Mouse (Mus musculus) spleen, adult 2 months (tissue): ENCODE measurements around the gene Rccd1.

Experiments used
- CTCF ChIP-seq: fragments of 200-500 bp; IDR thresholded peaks from 2 replicates; pipeline ENCODE4 v1.5.1; 2011; ENCODE audit warnings: mild to moderate bottlenecking, inconsistent platforms; ENCODE audit not compliant: insufficient read depth, insufficient read length, insufficient replicate concordance; ENCODE audit errors: extremely low read depth
- POLR2A ChIP-seq: fragments of 200-500 bp; IDR thresholded peaks from 2 replicates; pipeline ENCODE4 v1.6.1; 2011; ENCODE audit warnings: low read depth, low read length, inconsistent platforms

- TF ChIP-seq POLR2A (no peak), CTCF (no peak)
Observed at GRCm38 (mm10) chr7:80325292-80325868, 1.1 kb upstream of the Rccd1 start.
